Mouse (Mus musculus): ENCODE data around the gene Vps11. TPM values are rescaled to one million over a fixed set of nuclear protein-coding genes. Genes with fewer than 3 reads are reported as not detected.

Gene Vps11
- polyA plus RNA-seq, 2 experiments: 9.7 to 11.5 TPM

GRCm38 (mm10) chr9:44319105-44319886 is 42.2 kb downstream of the Vps11 start:
- TF ChIP-seq CTCF (IDR thresholded peaks at IDR 0.05; ENCODE audit: low read depth): no peak
- TF ChIP-seq EP300 (IDR thresholded peaks at IDR 0.05; ENCODE audit: low read depth): no peak
- no peak for DNase-seq (ENCODE audit: low read depth in 3 of 3, low spot score in 3 of 3)
- no peaks in the 10 kb centered on the region for H3K27me3 ChIP-seq (ENCODE audit: control insufficient read depth, insufficient read depth, low read length)
- peaks cover 25% of the 10 kb centered on the region for H3K36me3 ChIP-seq (replicated peaks; ENCODE audit: control insufficient read depth, insufficient read depth, low read depth)
- peaks cover 19 to 20% of the 10 kb centered on the region in 2 experiments for H3K4me1 ChIP-seq (replicated peaks; ENCODE audit: control insufficient read depth in 2 of 2, insufficient read depth in 2 of 2, low read length in 1 of 2)
- H3K27ac ChIP-seq: peak overlapping the region; percentile 68
- H3K4me2 ChIP-seq (ENCODE audit: low read depth): peak overlapping the region; percentile 64
- peak overlapping the region; percentile 88 to 90 for H3K4me3 ChIP-seq (ENCODE audit: insufficient read depth in 1 of 2, low read depth in 2 of 2, low read length in 2 of 2)
- ATAC-seq (ENCODE audit: insufficient read depth): no peak; the same call in 1 of the 2 replicates
- peak overlapping the region; percentile 93 for H3K9ac ChIP-seq (replicated peaks)
- WGBS (ENCODE audit: insufficient replicate concordance): 3% methylated on average over 37 of the region's 37 CpGs
- H3K9me3 ChIP-seq (ENCODE audit: control insufficient read depth, low read length): no peaks in the 10 kb centered on the region

GRCm38 (mm10) chr9:44318826-44319095 is 42.7 kb downstream of the Vps11 start:
- no peak for DNase-seq (ENCODE audit: low read depth in 3 of 3, low spot score in 3 of 3)
- H3K9me3 ChIP-seq (ENCODE audit: control insufficient read depth, low read length): no peaks in the 10 kb centered on the region
- TF ChIP-seq EP300 (IDR thresholded peaks at IDR 0.05; ENCODE audit: low read depth): no peak
- TF ChIP-seq CTCF (IDR thresholded peaks at IDR 0.05; ENCODE audit: low read depth): no peak
- H3K27ac ChIP-seq: peak overlapping the region; percentile 27
- ATAC-seq (ENCODE audit: insufficient read depth): no peak
- H3K4me2 ChIP-seq (ENCODE audit: low read depth): peak overlapping the region; percentile 64
- peak overlapping the region; percentile 88 to 90 for H3K4me3 ChIP-seq (ENCODE audit: insufficient read depth in 1 of 2, low read depth in 2 of 2, low read length in 2 of 2)
- 40% methylated on average over 3 of the region's 3 CpGs for WGBS (ENCODE audit: insufficient replicate concordance)
- H3K36me3 ChIP-seq (replicated peaks; ENCODE audit: control insufficient read depth, insufficient read depth, low read depth): peaks cover 31% of the 10 kb centered on the region
- peak overlapping the region; percentile 93 for H3K9ac ChIP-seq (replicated peaks)
- H3K27me3 ChIP-seq (ENCODE audit: control insufficient read depth, insufficient read depth, low read length): no peaks in the 10 kb centered on the region
- peaks cover 19 to 20% of the 10 kb centered on the region in 2 experiments for H3K4me1 ChIP-seq (replicated peaks; ENCODE audit: control insufficient read depth in 2 of 2, insufficient read depth in 2 of 2, low read length in 1 of 2)

- 60% methylated on average over 5 of the region's 5 CpGs for WGBS (ENCODE audit: insufficient replicate concordance)
- TF ChIP-seq EP300 (IDR thresholded peaks at IDR 0.05; ENCODE audit: low read depth): no peak
- peak overlapping the region; percentile 93 for H3K9ac ChIP-seq (replicated peaks)
- peak overlapping the region; percentile 88 to 90 for H3K4me3 ChIP-seq (ENCODE audit: insufficient read depth in 1 of 2, low read depth in 2 of 2, low read length in 2 of 2)
- peaks cover 36% of the 10 kb centered on the region for H3K36me3 ChIP-seq (replicated peaks; ENCODE audit: control insufficient read depth, insufficient read depth, low read depth)
- H3K27ac ChIP-seq: peak overlapping the region; percentile 27
- peak overlapping the region; percentile 64 for H3K4me2 ChIP-seq (ENCODE audit: low read depth)
- H3K9me3 ChIP-seq (ENCODE audit: control insufficient read depth, low read length): no peaks in the 10 kb centered on the region
- no peak for ATAC-seq (ENCODE audit: insufficient read depth)
- no peak for DNase-seq (ENCODE audit: low read depth in 3 of 3, low spot score in 3 of 3)
- H3K4me1 ChIP-seq (replicated peaks; ENCODE audit: control insufficient read depth in 2 of 2, insufficient read depth in 2 of 2, low read length in 1 of 2): peaks cover 19 to 20% of the 10 kb centered on the region in 2 experiments
- H3K27me3 ChIP-seq (ENCODE audit: control insufficient read depth, insufficient read depth, low read length): no peaks in the 10 kb centered on the region
These were observed 43.2 kb downstream of the Vps11 start for GRCm38 (mm10) chr9:44318076-44318825.

- ATAC-seq (ENCODE audit: insufficient read depth): no peak
These were observed 44.0 kb downstream of the Vps11 start for GRCm38 (mm10) chr9:44317452-44317851.

GRCm38 (mm10) chr9:44314910-44315309 is 46.6 kb downstream of the Vps11 start:
- Histone ChIP-seq H3K27me3 (ENCODE audit: control insufficient read depth, insufficient read depth, low read length) (no peaks in the 10 kb centered on the region), H3K4me1 (replicated peaks; ENCODE audit: control insufficient read depth in 2 of 2, insufficient read depth in 2 of 2, low read length in 1 of 2) (peaks cover 12 to 15% of the 10 kb centered on the region in 2 experiments), H3K36me3 (replicated peaks; ENCODE audit: control insufficient read depth, insufficient read depth, low read depth) (peaks cover 43% of the 10 kb centered on the region), H3K27ac (no peak overlapping the region), H3K4me3 (ENCODE audit: insufficient read depth in 1 of 2, low read depth in 2 of 2, low read length in 2 of 2) (no peak overlapping the region), H3K9ac (replicated peaks) (no peak overlapping the region), H3K9me3 (ENCODE audit: control insufficient read depth, low read length) (no peaks in the 10 kb centered on the region), H3K4me2 (ENCODE audit: low read depth) (no peak overlapping the region)
- 94% methylated on average over 18 of the region's 18 CpGs for WGBS (ENCODE audit: insufficient replicate concordance)
- ATAC-seq (ENCODE audit: insufficient read depth): no peak
- no peak for TF ChIP-seq EP300 (IDR thresholded peaks at IDR 0.05; ENCODE audit: low read depth)
- TF ChIP-seq CTCF (IDR thresholded peaks at IDR 0.05; ENCODE audit: low read depth): no peak
- no peak for DNase-seq (ENCODE audit: low read depth in 3 of 3, low spot score in 3 of 3)

More at GRCm38 (mm10) chr9:44317452-44317851, 44.0 kb downstream of the Vps11 start:
- no peaks in the 10 kb centered on the region for H3K9me3 ChIP-seq (ENCODE audit: control insufficient read depth, low read length)
- no peak for TF ChIP-seq CTCF (IDR thresholded peaks at IDR 0.05; ENCODE audit: low read depth)
- no peak for TF ChIP-seq EP300 (IDR thresholded peaks at IDR 0.05; ENCODE audit: low read depth)
- no peaks in the 10 kb centered on the region for H3K27me3 ChIP-seq (ENCODE audit: control insufficient read depth, insufficient read depth, low read length)
- H3K27ac ChIP-seq: no peak overlapping the region
- DNase-seq (ENCODE audit: low read depth in 3 of 3, low spot score in 3 of 3): no peak
- H3K4me2 ChIP-seq (ENCODE audit: low read depth): peak overlapping the region; percentile 64
- H3K36me3 ChIP-seq (replicated peaks; ENCODE audit: control insufficient read depth, insufficient read depth, low read depth): peaks cover 41% of the 10 kb centered on the region
- H3K4me1 ChIP-seq (replicated peaks; ENCODE audit: control insufficient read depth in 2 of 2, insufficient read depth in 2 of 2, low read length in 1 of 2): peaks cover 19 to 20% of the 10 kb centered on the region in 2 experiments
- no peak overlapping the region for H3K4me3 ChIP-seq (ENCODE audit: insufficient read depth in 1 of 2, low read depth in 2 of 2, low read length in 2 of 2)
- WGBS (ENCODE audit: insufficient replicate concordance): 81% methylated on average over 4 of the region's 4 CpGs
- no peak overlapping the region for H3K9ac ChIP-seq (replicated peaks)
